Mouse (Mus musculus) CH12.LX (cell line): Measurements from ENCODE around the gene Nkiras1. TPM values are rescaled to one million over a fixed set of nuclear protein-coding genes. Genes with fewer than 3 reads are reported as not detected.
A peak's percentile ranks its signal among the peaks of the same experiment; 100 is the strongest.

Experiments used
- DNase-seq: peaks from one replicate; pipeline ENCODE4 v3.0.0-alpha.2; 2013; ENCODE audit errors: extremely low read depth
- H3K27ac ChIP-seq: 2 replicates; pipeline ENCODE4 v1.5.1; 2012; ENCODE audit warnings: low read depth, mild to moderate bottlenecking, control low read depth, moderate library complexity; ENCODE audit not compliant: insufficient read depth
- H3K27me3 ChIP-seq: replicated peaks from 2 replicates; pipeline ENCODE3; 2012; ENCODE audit warnings: inconsistent platforms
- H3K36me3 ChIP-seq, 2 experiments: replicated peaks in 1 of 2; 2 replicates each; pipeline versions ENCODE3 to v1.6.1; 2012; ENCODE audit warnings: inconsistent platforms in 1 of 2, low read length in 1 of 2, mild to moderate bottlenecking in 1 of 2, mixed read lengths in 1 of 2, moderate library complexity in 1 of 2; ENCODE audit not compliant: control insufficient read depth in 1 of 2, insufficient read depth in 1 of 2
- H3K4me1 ChIP-seq, 2 experiments: 2 replicates each; pipeline ENCODE4 v1.6.1; 2012; ENCODE audit warnings: inconsistent platforms in 1 of 2, moderate library complexity in 1 of 2; ENCODE audit not compliant: insufficient read depth in 2 of 2, control insufficient read depth in 1 of 2
- H3K4me2 ChIP-seq: 2 replicates; pipeline ENCODE4 v1.6.1; 2012; ENCODE audit warnings: low read depth, mild to moderate bottlenecking, control low read depth; ENCODE audit not compliant: poor library complexity, insufficient read depth, severe bottlenecking
- H3K4me3 ChIP-seq, 3 experiments: fragments of 150-350 bp in 1 of 3; sonication (generic) in 1 of 3; replicated peaks in 1 of 3; 2 replicates each; pipeline versions ENCODE3 to v1.5.1; 2011 to 2012; ENCODE audit warnings: low read depth in 2 of 3, low read length in 2 of 3, mild to moderate bottlenecking in 2 of 3, moderate library complexity in 2 of 3, control low read depth in 1 of 3, improper control_type of control experiment in 1 of 3, inconsistent platforms in 1 of 3, mixed read lengths in 1 of 3; ENCODE audit not compliant: poor library complexity in 1 of 3
- H3K79me2 ChIP-seq: replicated peaks from 2 replicates; pipeline ENCODE4 v1.6.1; 2012; ENCODE audit warnings: mild to moderate bottlenecking, moderate library complexity; ENCODE audit not compliant: control insufficient read depth, poor library complexity, insufficient read depth, severe bottlenecking; ENCODE audit errors: extremely low read depth
- H3K9ac ChIP-seq: 2 replicates; pipeline ENCODE4 v1.6.1; 2012; ENCODE audit warnings: low read depth, mild to moderate bottlenecking, control low read depth, moderate library complexity; ENCODE audit not compliant: insufficient read depth
- H3K9me3 ChIP-seq: replicated peaks from 2 replicates; pipeline ENCODE3; 2012; ENCODE audit warnings: low read length, inconsistent platforms, mixed read lengths
- CHD1 ChIP-seq: IDR thresholded peaks from 2 replicates; pipeline ENCODE4 v1.6.1; 2012; ENCODE audit warnings: low read depth, low read length, improper control_type of control experiment, inconsistent platforms
- E2F4 ChIP-seq: IDR thresholded peaks from 2 replicates; pipeline ENCODE4 v1.6.1; 2011; ENCODE audit warnings: low read depth, low read length, improper control_type of control experiment; ENCODE audit not compliant: insufficient replicate concordance
- EP300 ChIP-seq: IDR thresholded peaks from 2 replicates; pipeline ENCODE4 v1.6.1; 2011; ENCODE audit warnings: low read length, improper control_type of control experiment
- JUN ChIP-seq: IDR thresholded peaks from 2 replicates; pipeline ENCODE4 v1.6.1; 2011; ENCODE audit warnings: low read depth, mild to moderate bottlenecking, low read length, improper control_type of control experiment, moderate library complexity; ENCODE audit not compliant: insufficient read depth
- JUND ChIP-seq: conservative IDR thresholded peaks from 2 replicates; pipeline ENCODE4 v1.6.1; 2011; ENCODE audit warnings: low read depth, low read length, improper control_type of control experiment
- MAFK ChIP-seq: IDR thresholded peaks from 2 replicates; pipeline ENCODE4 v1.6.1; 2011; ENCODE audit warnings: low read length, improper control_type of control experiment; ENCODE audit not compliant: insufficient replicate concordance
- MAZ ChIP-seq: IDR thresholded peaks from 2 replicates; pipeline ENCODE4 v1.6.1; 2012; ENCODE audit warnings: low read depth, mild to moderate bottlenecking, inconsistent platforms, low read length, improper control_type of control experiment, moderate library complexity
- MEF2A ChIP-seq: IDR thresholded peaks from 2 replicates; pipeline ENCODE4 v1.6.1; 2014; ENCODE audit warnings: low read depth, mild to moderate bottlenecking, inconsistent platforms, low read length, improper control_type of control experiment, borderline replicate concordance
- MYC ChIP-seq: IDR thresholded peaks from 2 replicates; pipeline ENCODE4 v1.6.1; 2011; ENCODE audit warnings: low read depth, mild to moderate bottlenecking, improper control_type of control experiment, low read length
- NELFE ChIP-seq: IDR thresholded peaks from 2 replicates; pipeline ENCODE4 v1.6.1; 2011; ENCODE audit warnings: low read depth, low read length, improper control_type of control experiment
- POLR2A ChIP-seq: IDR thresholded peaks from 2 replicates; pipeline ENCODE4 v1.6.1; 2011; ENCODE audit warnings: low read depth, mild to moderate bottlenecking, improper control_type of control experiment, low read length
- POLR2AphosphoS2 ChIP-seq: IDR thresholded peaks from 2 replicates; pipeline ENCODE4 v1.6.1; 2011; ENCODE audit warnings: low read depth, low read length, improper control_type of control experiment
- RAD21 ChIP-seq: IDR thresholded peaks from 2 replicates; pipeline ENCODE4 v1.6.1; 2011; ENCODE audit warnings: low read depth, mild to moderate bottlenecking, low read length, improper control_type of control experiment, moderate library complexity
- SMC3 ChIP-seq: IDR thresholded peaks from 2 replicates; pipeline ENCODE4 v1.6.1; 2011; ENCODE audit warnings: low read depth, low read length, improper control_type of control experiment
- ZMIZ1 ChIP-seq: IDR thresholded peaks from 2 replicates; pipeline ENCODE4 v1.6.1; 2012; ENCODE audit warnings: low read depth, mild to moderate bottlenecking, inconsistent platforms, low read length, improper control_type of control experiment
- dilution Hi-C: fragments of 300-500 bp; cut with MboI; formaldehyde crosslinking; loops from 2 replicates; pipeline ENCODE4 v1.14.3; 2020; ENCODE audit warnings: low sequenced_read_pairs; ENCODE audit not compliant: extremely low pct_unique_long_range_greater_than_20kb, extremely low pct_ligation_motif_present
- in situ Hi-C: fragments of 300-500 bp; cut with MboI; formaldehyde crosslinking; loops from 3 replicates; pipeline ENCODE4 v1.14.3; 2019; ENCODE audit warnings: low sequenced_read_pairs, low pct_ligation_motif_present, low pct_unique_long_range_greater_than_20kb, mixed read lengths
- polyA plus RNA-seq: library from polyadenylated mRNA; unstranded; fragments of >175 nt; gene quantifications from 2 replicates; pipeline ENCODE4 v1.2.1, GENCODE M21; 2012; ENCODE audit warnings: low read depth; ENCODE audit not compliant: insufficient read length
- total RNA-seq, 2 experiments: library from RNA; depleted of rRNA; stranded (reverse); fragments of 300-350 nt in 1 of 2; fragments of >200 nt in 1 of 2; gene quantifications; 2 replicates each; pipeline ENCODE4 v1.2.3; 2012 to 2014

The Nkiras1 gene
- total and polyA plus RNA-seq, 3 experiments = 5.5 to 9.8 (median 9.2) TPM

DNA sequence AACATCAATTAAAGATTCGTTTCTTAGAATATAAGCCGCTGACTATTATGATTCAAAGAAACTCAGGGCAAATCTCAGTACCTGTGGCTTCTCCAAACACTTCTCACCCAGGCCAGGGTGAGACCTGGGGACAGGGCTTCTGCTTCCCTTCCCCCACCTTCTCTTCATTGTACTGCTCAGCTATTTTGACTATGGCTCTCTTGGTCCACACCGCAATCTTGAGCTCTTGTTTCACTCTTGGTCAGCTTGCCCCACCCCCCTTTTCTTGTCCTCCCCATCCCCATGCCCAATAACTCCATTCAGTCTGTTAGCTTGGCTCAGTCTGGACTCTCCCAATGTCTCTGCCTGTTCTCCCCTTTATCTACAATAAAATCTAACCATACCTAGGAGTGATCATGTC, 14.5 kb downstream of the Nkiras1 start (continued):
- TF ChIP-seq JUN (peak; percentile 21; the same call in 1 of the 2 replicates), ZMIZ1 (no peak), MAFK (peak; percentile 63; the same call in 1 of the 2 replicates), MYC (no peak), NELFE (no peak), POLR2A (no peak), RAD21 (no peak), MEF2A (peak; percentile 16; the same call in 1 of the 2 replicates), E2F4 (no peak), POLR2AphosphoS2 (no peak), SMC3 (no peak; the same call in 1 of the 2 replicates), MAZ (0 out of 2 replicates have a peak, but pooled peaks have one; percentile 60)

DNA sequence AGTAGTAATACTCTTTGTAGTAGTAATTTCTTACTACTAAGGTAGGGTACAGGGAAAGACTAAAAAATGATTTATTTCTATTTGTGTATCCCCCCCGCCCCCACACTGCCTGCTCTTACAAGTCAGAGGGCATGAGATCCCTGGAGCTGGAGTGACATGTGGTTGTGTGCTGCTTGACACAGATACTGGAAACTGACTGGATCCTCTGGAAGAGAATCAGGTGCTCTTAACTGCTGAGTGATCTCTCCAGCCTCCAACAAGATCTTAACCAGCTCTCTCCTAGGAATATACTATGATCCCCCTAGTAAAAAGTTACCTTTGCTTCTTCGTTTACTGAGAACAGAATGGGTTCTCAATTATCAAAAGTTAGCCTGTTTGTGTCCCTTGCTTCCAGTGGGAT, 15.5 kb downstream of the Nkiras1 start:
- peaks cover 6 to 36% of the 10 kb centered on the region in 2 experiments for H3K36me3 ChIP-seq
- DNase-seq = no peak
- dilution Hi-C loops = no loop called here

DNA sequence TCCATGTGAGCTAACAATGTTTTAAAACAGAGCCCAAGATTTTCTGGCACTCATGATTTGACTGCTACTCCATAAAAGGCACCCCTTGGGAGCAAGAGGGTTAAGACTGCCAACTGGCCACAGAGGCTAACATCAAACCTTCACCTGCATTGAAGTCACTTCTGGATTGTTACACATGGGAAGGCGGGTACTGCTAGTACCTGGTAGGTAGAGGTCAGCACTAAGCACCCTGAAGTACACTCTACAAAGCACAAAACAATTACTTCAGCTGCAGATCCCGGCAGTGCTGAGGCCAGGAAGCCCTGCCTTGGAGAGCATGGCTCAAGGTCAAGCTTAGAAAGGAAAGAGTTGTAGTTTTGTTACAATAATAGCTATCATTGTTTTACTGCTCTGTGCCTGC, 16.5 kb downstream of the Nkiras1 start:
- H3K79me2 ChIP-seq = peaks cover 2% of the 10 kb centered on the region
- TF ChIP-seq EP300 = 0 out of 2 replicates have a peak, but pooled peaks have one; percentile 17
- no peak for TF ChIP-seq JUND
- TF ChIP-seq, all 38 proteins: peak for 1
- in situ Hi-C loops = loop anchor here (5.0 kb wide), 1 partner anchor 70 kb away; no protein-coding TSS in a partner anchor
- Histone ChIP-seq H3K9ac (no peak overlapping the region), H3K4me2 (peak overlapping the region; percentile 42), H3K4me1 (peaks cover 21 to 70% of the 10 kb centered on the region in 2 experiments), H3K36me3 (peaks cover 0 to 32% of the 10 kb centered on the region in 2 experiments), H3K27ac (no peak overlapping the region; the same call in 1 of the 2 replicates), H3K9me3 (no peaks in the 10 kb centered on the region), H3K27me3 (no peaks in the 10 kb centered on the region), H3K4me3 (no peak overlapping the region)
- dilution Hi-C loops = no loop called here
- no peak for DNase-seq

More for the DNA sequence above, 15.5 kb downstream of the Nkiras1 start:
- TF ChIP-seq MAFK (no peak), CHD1 (no peak), MEF2A (no peak)
- Histone ChIP-seq H3K27ac (0 out of 2 replicates have a peak overlapping the region, but pooled peaks have one; percentile 25), H3K79me2 (peaks cover 2% of the 10 kb centered on the region), H3K9me3 (no peaks in the 10 kb centered on the region), H3K4me1 (peaks cover 21 to 64% of the 10 kb centered on the region in 2 experiments), H3K4me3 (no peak overlapping the region), H3K9ac (no peak overlapping the region), H3K4me2 (peak overlapping the region; percentile 45; the same call in 1 of the 2 replicates), H3K27me3 (no peaks in the 10 kb centered on the region)
- in situ Hi-C loops = loop anchor here (5.0 kb wide), 1 partner anchor 69 kb away; no protein-coding TSS in a partner anchor
